Mouse (Mus musculus) MEL (cell line): ENCODE results near the gene Arrb2.

Source experiments
- EP300 ChIP-seq, 2 experiments: IDR thresholded peaks; 2 replicates each; pipeline ENCODE4 v1.6.1; 2011; ENCODE audit warnings: improper control_type of control experiment in 2 of 2, low read length in 2 of 2, low read depth in 1 of 2, mild to moderate bottlenecking in 1 of 2
- GABPA ChIP-seq: IDR thresholded peaks from 2 replicates; pipeline ENCODE4 v1.6.1; 2012; ENCODE audit warnings: low read depth, mild to moderate bottlenecking, inconsistent platforms, low read length, improper control_type of control experiment, moderate library complexity
- KAT2A ChIP-seq: conservative IDR thresholded peaks from 2 replicates; pipeline ENCODE4 v1.6.1; 2012; ENCODE audit warnings: low read depth, low read length, improper control_type of control experiment, inconsistent platforms
- TAL1 ChIP-seq: IDR thresholded peaks from 2 replicates; pipeline ENCODE4 v1.6.1; 2012; ENCODE audit warnings: mild to moderate bottlenecking, inconsistent platforms, low read length, moderate library complexity, mixed read lengths
- ZNF384 ChIP-seq: IDR thresholded peaks from 2 replicates; pipeline ENCODE4 v1.6.1; 2012; ENCODE audit warnings: low read depth, mild to moderate bottlenecking, inconsistent platforms, low read length, improper control_type of control experiment

GRCm38 (mm10) chr11:70387436-70387835, 45.0 kb upstream of the Arrb2 start:
- TF ChIP-seq ZNF384 (no peak), EP300 (IDR thresholded peaks at IDR 0.05; ENCODE audit: low read depth in 1 of 2, low read length in 2 of 2) (no peak), KAT2A (no peak), GABPA (no peak), TAL1 (no peak)
